Mouse (Mus musculus) kidney, adult 2 months (tissue): Measurements from ENCODE around the gene Trpc4.

ENCODE experiments used
- CTCF ChIP-seq: fragments of 200-500 bp; conservative IDR thresholded peaks from 2 replicates; pipeline ENCODE4 v1.5.1; 2011; ENCODE audit warnings: low read depth, mild to moderate bottlenecking, control low read depth, low read length, moderate library complexity, mixed read lengths; ENCODE audit not compliant: insufficient read depth, insufficient read length
- POLR2A ChIP-seq: fragments of 200-500 bp; IDR thresholded peaks from one replicate; pipeline ENCODE4 v1.6.1; 2011; ENCODE audit warnings: low read depth, low read length, control low read depth

GRCm38 (mm10) chr3:54111489-54111888, 44.3 kb upstream of the Trpc4 start:
- TF ChIP-seq CTCF (no peak), POLR2A (no peak)
